Comparison of ENCODE assay signal across 24 mouse cellular contexts in the genomic region with DNA sequence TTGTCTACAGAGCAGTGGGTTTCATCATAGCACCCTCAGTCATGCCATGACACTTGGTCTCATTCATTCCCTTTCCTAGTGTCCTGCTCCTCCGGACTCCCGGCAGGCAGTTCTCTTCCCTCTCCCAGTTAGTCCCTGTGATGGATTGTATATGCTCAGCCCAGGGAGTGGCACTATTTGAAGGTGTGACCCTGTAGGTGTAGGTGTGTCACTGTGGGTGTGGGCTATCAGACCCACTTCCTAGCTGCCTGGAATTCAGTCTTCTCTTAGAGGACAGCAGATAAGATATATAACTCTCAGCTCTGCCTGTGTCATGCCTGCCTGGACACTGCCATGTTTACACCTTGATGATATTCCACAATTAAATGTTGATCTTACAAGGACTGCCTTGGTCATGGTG. TPM values are rescaled to one million over a fixed set of nuclear protein-coding genes. Genes with fewer than 3 reads are reported as not detected.
DNase-seq lines count a peak whose midpoint lies in the region; ATAC-seq and TF ChIP-seq lines count a peak whose summit lies in the region.
"Had no signal": no experiment of that assay in that cellular context is flagged by ENCODE, and none has a peak within 500 bp of the region (broad histone marks: within the 10 kb centered on the region; RNA-seq: fewer than 3 reads in every experiment).

No protein-coding gene starts in this region.

- peaks cover 26% of the 10 kb centered on the region for H3K36me3 ChIP-seq in intestine, embryonic 15.5 days
- peaks cover 40% of the 10 kb centered on the region for H3K36me3 ChIP-seq in intestine, postnatal 0 days (ENCODE audit: control insufficient read depth, insufficient read depth)
- peaks cover 9% of the 10 kb centered on the region for H3K36me3 ChIP-seq in intestine, embryonic 16.5 days (ENCODE audit: control insufficient read depth, insufficient read depth, low read length)
- H3K36me3 ChIP-seq in stomach, postnatal 0 days (ENCODE audit: control insufficient read depth, insufficient read depth, low read length) = peaks cover 14% of the 10 kb centered on the region; the same call in 1 of the 2 replicates
- peaks cover 77% of the 10 kb centered on the region for H3K36me3 ChIP-seq in kidney, embryonic 14.5 days (ENCODE audit: control insufficient read depth, insufficient read depth, low read length)

- TF ChIP-seq EP300 in stomach, postnatal 0 days (optimal IDR thresholded peaks at IDR 0.05) = no peak

- no peak overlapping the region for H3K4me2 ChIP-seq in intestine, embryonic 15.5 days (replicated peaks)
- no peak overlapping the region for H3K4me2 ChIP-seq in intestine, postnatal 0 days (replicated peaks; ENCODE audit: low read depth)
- no peak overlapping the region for H3K4me2 ChIP-seq in intestine, embryonic 16.5 days (ENCODE audit: low read depth, low read length)
- no peak overlapping the region for H3K4me2 ChIP-seq in stomach, postnatal 0 days (replicated peaks; ENCODE audit: low read depth)
- H3K4me2 ChIP-seq in kidney, embryonic 14.5 days (replicated peaks; ENCODE audit: low read depth, low read length) = no peak overlapping the region

- H3K27ac ChIP-seq in intestine, embryonic 15.5 days = no peak overlapping the region
- no peak overlapping the region for H3K27ac ChIP-seq in intestine, postnatal 0 days (ENCODE audit: low read depth, low read length)
- H3K27ac ChIP-seq in intestine, embryonic 16.5 days (ENCODE audit: low read length) = no peak overlapping the region
- H3K27ac ChIP-seq in stomach, postnatal 0 days (replicated peaks) = no peak overlapping the region
- H3K27ac ChIP-seq in kidney, embryonic 14.5 days (ENCODE audit: low read depth, low read length) = no peak overlapping the region

- no peak for TF ChIP-seq CTCF in intestine, postnatal 0 days (IDR thresholded peaks at IDR 0.05; ENCODE audit: low read depth)
- TF ChIP-seq CTCF in stomach, postnatal 0 days (IDR thresholded peaks at IDR 0.05; ENCODE audit: low read depth) = no peak

- no peaks in the 10 kb centered on the region for H3K4me1 ChIP-seq in intestine, embryonic 15.5 days (replicated peaks)
- no peaks in the 10 kb centered on the region for H3K4me1 ChIP-seq in intestine, postnatal 0 days (replicated peaks; ENCODE audit: control insufficient read depth, insufficient read depth, low read length)
- H3K4me1 ChIP-seq in intestine, embryonic 16.5 days (ENCODE audit: control insufficient read depth, insufficient read depth, low read length) = no peaks in the 10 kb centered on the region
- H3K4me1 ChIP-seq in stomach, postnatal 0 days (replicated peaks; ENCODE audit: control insufficient read depth, insufficient read depth) = no peaks in the 10 kb centered on the region
- no peaks in the 10 kb centered on the region for H3K4me1 ChIP-seq in kidney, embryonic 14.5 days (ENCODE audit: control insufficient read depth, insufficient read depth, low read length)

- 68% methylated on average over 2 of the region's 2 CpGs for WGBS in intestine, embryonic 15.5 days
- 40% methylated on average over 2 of the region's 2 CpGs for WGBS in intestine, postnatal 0 days
- 73% methylated on average over 2 of the region's 2 CpGs for WGBS in intestine, embryonic 16.5 days
- 41% methylated on average over 2 of the region's 2 CpGs for WGBS in stomach, postnatal 0 days
- WGBS in kidney, embryonic 14.5 days = 92% methylated on average over 2 of the region's 2 CpGs

- H3K9ac ChIP-seq in intestine, embryonic 15.5 days = no peak overlapping the region
- H3K9ac ChIP-seq in intestine, postnatal 0 days (ENCODE audit: low read depth, low read length) = no peak overlapping the region
- H3K9ac ChIP-seq in intestine, embryonic 16.5 days (ENCODE audit: low read depth, low read length) = no peak overlapping the region
- no peak overlapping the region for H3K9ac ChIP-seq in stomach, postnatal 0 days (ENCODE audit: low read length)
- H3K9ac ChIP-seq in kidney, embryonic 14.5 days (ENCODE audit: low read depth, low read length) = no peak overlapping the region

- peak; percentile 63 for ATAC-seq in intestine, embryonic 15.5 days
- ATAC-seq in intestine, postnatal 0 days = no peak
- ATAC-seq in intestine, embryonic 16.5 days = peak; percentile 80
- ATAC-seq in stomach, postnatal 0 days (ENCODE audit: low FRiP score, low TSS enrichment) = peak; percentile 57
- no peak for ATAC-seq in kidney, embryonic 14.5 days (ENCODE audit: low FRiP score, low TSS enrichment)
- ATAC-seq: activated CD4-positive, CD25-positive, alpha-beta regulatory T cell, adult 4 months; CD4-positive, CD25-positive, alpha-beta regulatory T cell, adult 4 months; Patski had no signal

- no peak overlapping the region for H3K4me3 ChIP-seq in intestine, embryonic 15.5 days (replicated peaks)
- H3K4me3 ChIP-seq in intestine, postnatal 0 days (ENCODE audit: low read depth, low read length) = no peak overlapping the region
- no peak overlapping the region for H3K4me3 ChIP-seq in intestine, embryonic 16.5 days (ENCODE audit: low read length)
- H3K4me3 ChIP-seq in stomach, postnatal 0 days (ENCODE audit: low read depth, low read length) = no peak overlapping the region
- H3K4me3 ChIP-seq in kidney, embryonic 14.5 days (ENCODE audit: low read length) = no peak overlapping the region

- DNase-seq in testis, postnatal 10 days (ENCODE audit: low spot score) = peak; percentile 7
- DNase-seq in testis, postnatal 14 days (ENCODE audit: low spot score) = no peak
- no peak for DNase-seq in stomach, postnatal 0 days (ENCODE audit: low spot score)
- no peak for DNase-seq in urinary bladder, adult 2 months (ENCODE audit: low spot score)
- DNase-seq: adrenal gland, adult 2 months; adrenal gland, adult 8-10 months; adrenal gland, postnatal 10 days; adrenal gland, postnatal 14 days; adrenal gland, postnatal 25 days; adrenal gland, postnatal 36 days; B cell, adult 2 months; cerebellum, adult 11 months; cerebellum, adult 11-12 months had no signal

- H3K9me3 ChIP-seq in intestine, embryonic 15.5 days = no peaks in the 10 kb centered on the region
- no peaks in the 10 kb centered on the region for H3K9me3 ChIP-seq in intestine, postnatal 0 days (ENCODE audit: control insufficient read depth)
- no peaks in the 10 kb centered on the region for H3K9me3 ChIP-seq in intestine, embryonic 16.5 days (ENCODE audit: control insufficient read depth, low read length)
- no peaks in the 10 kb centered on the region for H3K9me3 ChIP-seq in stomach, postnatal 0 days (ENCODE audit: control insufficient read depth, low read length)
- no peaks in the 10 kb centered on the region for H3K9me3 ChIP-seq in kidney, embryonic 14.5 days (ENCODE audit: control insufficient read depth, low read length)
- H3K9me3 ChIP-seq: G1E had no signal

- no peaks in the 10 kb centered on the region for H3K27me3 ChIP-seq in intestine, embryonic 15.5 days (replicated peaks)
- H3K27me3 ChIP-seq in intestine, postnatal 0 days (replicated peaks; ENCODE audit: control insufficient read depth, insufficient read depth, low read length) = no peaks in the 10 kb centered on the region
- no peaks in the 10 kb centered on the region for H3K27me3 ChIP-seq in intestine, embryonic 16.5 days (replicated peaks; ENCODE audit: control insufficient read depth, insufficient read depth, low read length)
- no peaks in the 10 kb centered on the region for H3K27me3 ChIP-seq in stomach, postnatal 0 days (ENCODE audit: control insufficient read depth, insufficient read depth, low read length)
- no peaks in the 10 kb centered on the region for H3K27me3 ChIP-seq in kidney, embryonic 14.5 days (ENCODE audit: control insufficient read depth, insufficient read depth, low read length)
- H3K27me3 ChIP-seq: CH12.LX, Patski had no signal

RNA-seq across cellular contexts. Expression of a gene that starts 17.8 kb away (rescaled TPM):
- polyA plus RNA-seq in intestine, embryonic 15.5 days (2015; fragmentation: Nextera tagmentation; extraction: Ambion mirVana) = not detected in 2 replicates
- polyA plus RNA-seq in intestine, postnatal 0 days (2015; fragmentation: Nextera tagmentation; extraction: Ambion mirVana) = not detected in 2 replicates
- polyA plus RNA-seq in intestine, embryonic 16.5 days (2015; fragmentation: Nextera tagmentation; extraction: Ambion mirVana) = not detected in 2 replicates
- not detected in 2 replicates for polyA plus RNA-seq in stomach, postnatal 0 days (2015; fragmentation: Nextera tagmentation; extraction: Ambion mirVana)
- not detected in 2 replicates for polyA plus RNA-seq in urinary bladder, adult 2 months (2012; rRNA removed)
- not detected in 2 replicates for polyA plus RNA-seq in kidney, embryonic 14.5 days (2014; fragmentation: Nextera tagmentation; extraction: Ambion mirVana)
- polyA plus RNA-seq: activated CD4-positive, CD25-positive, alpha-beta regulatory T cell, adult 4 months; adrenal gland, adult 2 months; brain, embryonic 14.5 days; C2C12; CD4-positive, CD25-positive, alpha-beta regulatory T cell, adult 4 months; G1E; Patski had no signal

RNA-seq across cellular contexts. Expression of a gene that starts 19.1 kb away (rescaled TPM):
- polyA plus RNA-seq in intestine, embryonic 15.5 days (2015; fragmentation: Nextera tagmentation; extraction: Ambion mirVana) = 45.4 and 47.4 TPM in 2 replicates
- 11.5 and 13.1 TPM in 2 replicates for polyA plus RNA-seq in intestine, postnatal 0 days (2015; fragmentation: Nextera tagmentation; extraction: Ambion mirVana)
- 41.6 and 44.0 TPM in 2 replicates for polyA plus RNA-seq in intestine, embryonic 16.5 days (2015; fragmentation: Nextera tagmentation; extraction: Ambion mirVana)
- polyA plus RNA-seq in stomach, postnatal 0 days (2015; fragmentation: Nextera tagmentation; extraction: Ambion mirVana) = 18.0 and 19.5 TPM in 2 replicates
- polyA plus RNA-seq in urinary bladder, adult 2 months (2012; rRNA removed) = 23.7 and 36.4 TPM in 2 replicates
- 56.6 and 58.4 TPM in 2 replicates for polyA plus RNA-seq in kidney, embryonic 14.5 days (2014; fragmentation: Nextera tagmentation; extraction: Ambion mirVana)
- polyA plus RNA-seq: G1E had no signal

RNA-seq across cellular contexts. Expression of a gene that starts 34.4 kb away (rescaled TPM):
- polyA plus RNA-seq in intestine, embryonic 15.5 days (2015; fragmentation: Nextera tagmentation; extraction: Ambion mirVana) = 8.7 and 9.8 TPM in 2 replicates
- 6.6 and 7.1 TPM in 2 replicates for polyA plus RNA-seq in intestine, postnatal 0 days (2015; fragmentation: Nextera tagmentation; extraction: Ambion mirVana)
- 6.3 and 7.1 TPM in 2 replicates for polyA plus RNA-seq in intestine, embryonic 16.5 days (2015; fragmentation: Nextera tagmentation; extraction: Ambion mirVana)
- 6.7 and 7.5 TPM in 2 replicates for polyA plus RNA-seq in stomach, postnatal 0 days (2015; fragmentation: Nextera tagmentation; extraction: Ambion mirVana)
- polyA plus RNA-seq in urinary bladder, adult 2 months (2012; rRNA removed) = 31.6 and 44.1 TPM in 2 replicates
- polyA plus RNA-seq in kidney, embryonic 14.5 days (2014; fragmentation: Nextera tagmentation; extraction: Ambion mirVana) = 16.1 and 19.0 TPM in 2 replicates

RNA-seq across cellular contexts. Expression of a gene that starts 52.3 kb away (rescaled TPM):
- 21.5 and 22.1 TPM in 2 replicates for polyA plus RNA-seq in intestine, embryonic 15.5 days (2015; fragmentation: Nextera tagmentation; extraction: Ambion mirVana)
- 10.2 and 13.3 TPM in 2 replicates for polyA plus RNA-seq in intestine, postnatal 0 days (2015; fragmentation: Nextera tagmentation; extraction: Ambion mirVana)
- 19.1 and 21.1 TPM in 2 replicates for polyA plus RNA-seq in intestine, embryonic 16.5 days (2015; fragmentation: Nextera tagmentation; extraction: Ambion mirVana)
- polyA plus RNA-seq in stomach, postnatal 0 days (2015; fragmentation: Nextera tagmentation; extraction: Ambion mirVana) = 15.3 and 16.3 TPM in 2 replicates
- 7.5 and 8.1 TPM in 2 replicates for polyA plus RNA-seq in urinary bladder, adult 2 months (2012; rRNA removed)
- 36.7 and 41.4 TPM in 2 replicates for polyA plus RNA-seq in kidney, embryonic 14.5 days (2014; fragmentation: Nextera tagmentation; extraction: Ambion mirVana)

RNA-seq across cellular contexts. Expression of a gene that starts 52.4 kb away (rescaled TPM):
- 19.4 and 20.6 TPM in 2 replicates for polyA plus RNA-seq in intestine, embryonic 15.5 days (2015; fragmentation: Nextera tagmentation; extraction: Ambion mirVana)
- polyA plus RNA-seq in intestine, postnatal 0 days (2015; fragmentation: Nextera tagmentation; extraction: Ambion mirVana) = 12.6 and 12.9 TPM in 2 replicates
- polyA plus RNA-seq in intestine, embryonic 16.5 days (2015; fragmentation: Nextera tagmentation; extraction: Ambion mirVana) = 21.0 and 21.8 TPM in 2 replicates
- polyA plus RNA-seq in stomach, postnatal 0 days (2015; fragmentation: Nextera tagmentation; extraction: Ambion mirVana) = 12.2 TPM in 2 replicates
- 20.5 and 22.3 TPM in 2 replicates for polyA plus RNA-seq in urinary bladder, adult 2 months (2012; rRNA removed)
- polyA plus RNA-seq in kidney, embryonic 14.5 days (2014; fragmentation: Nextera tagmentation; extraction: Ambion mirVana) = 12.1 and 22.2 TPM in 2 replicates

Comparison
In these comparisons a context has a peak if more than half of its experiments do, and no peak if none do; other contexts are left out.
1. ATAC-seq: peak in intestine, embryonic 15.5 days (single experiment), intestine, embryonic 16.5 days (single experiment) and stomach, postnatal 0 days (single experiment); none in intestine, postnatal 0 days (single experiment) and kidney, embryonic 14.5 days (single experiment).